Mouse (Mus musculus) adrenal gland, adult 18-20 months (tissue): ENCODE measurements around the gene Rnf144a. TPM values are rescaled to one million over a fixed set of nuclear protein-coding genes. Genes with fewer than 3 reads are reported as not detected.
A peak's percentile ranks its signal among the peaks of the same experiment; 100 is the strongest.

ENCODE experiments used
- DNase-seq, 2 experiments: peaks; one replicate each; pipeline ENCODE4 v3.0.0; 2021 to 2022; ENCODE audit warnings: low spot score in 2 of 2
- total RNA-seq, 2 experiments: library from RNA; stranded (reverse); gene quantifications; 1 replicate in 1 of 2; 2 replicates in 1 of 2; pipeline ENCODE4 v1.2.3; 2021

Rnf144a gene
- total RNA-seq, 2 experiments from 2014 or later = 18.6 to 19.2 TPM

- no peak for DNase-seq
Observed at GRCm38 (mm10) chr12:26411841-26412450, 3.1 kb downstream of the Rnf144a start.

- DNase-seq = no peak
Observed at GRCm38 (mm10) chr12:26410443-26410842, 4.6 kb downstream of the Rnf144a start.

- DNase-seq = no peak
Observed at GRCm38 (mm10) chr12:26408707-26409106, 6.3 kb downstream of the Rnf144a start.

GRCm38 (mm10) chr12:26404781-26405702 is 10.0 kb downstream of the Rnf144a start:
- peak in 1 of 2 experiments; percentile 32 for DNase-seq

- peak; percentile 28 to 54 for DNase-seq
Observed at GRCm38 (mm10) chr12:26403372-26404125, 11.5 kb downstream of the Rnf144a start.

- DNase-seq = no peak
Observed at GRCm38 (mm10) chr12:26401696-26402470, 13.2 kb downstream of the Rnf144a start.

- no peak for DNase-seq
Observed at GRCm38 (mm10) chr12:26401254-26401653, 13.8 kb downstream of the Rnf144a start.

- DNase-seq = no peak
Observed at GRCm38 (mm10) chr12:26400762-26401161, 14.3 kb downstream of the Rnf144a start.

GRCm38 (mm10) chr12:26399391-26399790 is 15.7 kb downstream of the Rnf144a start:
- DNase-seq = no peak

GRCm38 (mm10) chr12:26398597-26398996 is 16.5 kb downstream of the Rnf144a start:
- no peak for DNase-seq

- DNase-seq = no peak
Observed at GRCm38 (mm10) chr12:26394485-26395470, 20.3 kb downstream of the Rnf144a start.

- DNase-seq = no peak
Observed at GRCm38 (mm10) chr12:26393291-26393690, 21.8 kb downstream of the Rnf144a start.

GRCm38 (mm10) chr12:26391162-26391561 is 23.9 kb downstream of the Rnf144a start:
- no peak for DNase-seq

- DNase-seq = no peak
Observed at GRCm38 (mm10) chr12:26387523-26387922, 27.5 kb downstream of the Rnf144a start.

GRCm38 (mm10) chr12:26386947-26387346 is 28.1 kb downstream of the Rnf144a start:
- no peak for DNase-seq

GRCm38 (mm10) chr12:26386189-26386588 is 28.9 kb downstream of the Rnf144a start:
- DNase-seq = no peak

- DNase-seq = no peak
Observed at GRCm38 (mm10) chr12:26385735-26386134, 29.3 kb downstream of the Rnf144a start.

- DNase-seq = no peak
Observed at GRCm38 (mm10) chr12:26381730-26382129, 33.3 kb downstream of the Rnf144a start.

GRCm38 (mm10) chr12:26379797-26380196 is 35.3 kb downstream of the Rnf144a start:
- no peak for DNase-seq

- no peak for DNase-seq
Observed at GRCm38 (mm10) chr12:26377691-26378090, 37.4 kb downstream of the Rnf144a start.
